ENCODE assay signal across 17 mouse cellular contexts in genomic region chr1:21274437-21275040, GRCm38 (mm10). TPM values are rescaled to one million over a fixed set of nuclear protein-coding genes. Genes with fewer than 3 reads are reported as not detected.
"Had no signal": no experiment of that assay in that cellular context is flagged by ENCODE, and none has a peak within 500 bp of the region (broad histone marks: within the 10 kb centered on the region; RNA-seq: fewer than 3 reads in every experiment).

No protein-coding gene starts in this region.

- H3K9ac ChIP-seq: limb, embryonic 13.5 days; liver, embryonic 12.5 days; lung, embryonic 15.5 days; midbrain, embryonic 15.5 days; neural tube, embryonic 12.5 days; stomach, embryonic 15.5 days had no signal

- H3K4me3 ChIP-seq: layer of hippocampus, adult 2 months; limb, embryonic 13.5 days; liver, embryonic 12.5 days; lung, embryonic 15.5 days; megakaryocyte, embryonic 14.5 days; midbrain, embryonic 15.5 days; neural tube, embryonic 12.5 days; stomach, embryonic 15.5 days had no signal

- DNase-seq: kidney, postnatal 10 days; kidney, postnatal 4 days; left cerebral cortex, postnatal 4 days; lung, postnatal 14 days; right cerebral cortex, postnatal 14 days; thymus, postnatal 36 days had no signal

- H3K27me3 ChIP-seq: limb, embryonic 13.5 days; lung, embryonic 15.5 days; megakaryocyte, embryonic 14.5 days; midbrain, embryonic 15.5 days; neural tube, embryonic 12.5 days; stomach, embryonic 15.5 days had no signal

- ATAC-seq: liver, embryonic 12.5 days; midbrain, embryonic 15.5 days had no signal

- H3K4me2 ChIP-seq: limb, embryonic 13.5 days; liver, embryonic 12.5 days; lung, embryonic 15.5 days; midbrain, embryonic 11.5 days; midbrain, embryonic 15.5 days; neural tube, embryonic 12.5 days; stomach, embryonic 15.5 days had no signal

- H3K4me1 ChIP-seq: neural tube, embryonic 12.5 days; stomach, embryonic 15.5 days had no signal

- H3K27ac ChIP-seq: layer of hippocampus, adult 2 months; limb, embryonic 13.5 days; liver, embryonic 12.5 days; lung, embryonic 15.5 days; macrophage; midbrain, embryonic 15.5 days; neural tube, embryonic 12.5 days; stomach, embryonic 15.5 days had no signal

- H3K9me3 ChIP-seq: limb, embryonic 13.5 days; liver, embryonic 12.5 days; lung, embryonic 15.5 days; megakaryocyte, embryonic 14.5 days; midbrain, embryonic 15.5 days; neural tube, embryonic 12.5 days; stomach, embryonic 15.5 days had no signal

- H3K36me3 ChIP-seq: limb, embryonic 13.5 days; liver, embryonic 12.5 days; lung, embryonic 15.5 days; midbrain, embryonic 15.5 days; neural tube, embryonic 12.5 days; stomach, embryonic 15.5 days had no signal

RNA-seq across cellular contexts. Expression of gene Gsta3, which starts 34.1 kb away (rescaled TPM):
- total RNA-seq: neutrophil, adult 5-6 weeks had no signal
